Comparison of ENCODE assay signal across 10 mouse cellular contexts in the genomic region with DNA sequence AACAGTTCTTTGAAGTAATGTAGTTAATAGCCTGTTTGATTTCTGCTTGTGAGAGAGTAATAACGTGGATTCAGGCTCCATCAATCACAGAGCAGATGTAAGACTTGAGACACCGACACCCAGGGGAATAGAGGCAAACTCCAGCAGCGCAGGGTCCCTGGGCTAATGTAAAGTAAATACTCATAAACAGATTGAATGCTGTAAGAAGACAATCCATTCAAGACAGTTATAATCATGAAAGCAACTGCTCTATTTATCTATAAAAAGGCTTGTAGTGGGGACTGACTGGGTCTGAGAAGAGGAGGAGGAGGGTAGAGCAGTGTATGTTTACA. TPM values are rescaled to one million over a fixed set of nuclear protein-coding genes. Genes with fewer than 3 reads are reported as not detected.
DNase-seq lines count a peak whose midpoint lies in the region; ATAC-seq and TF ChIP-seq lines count a peak whose summit lies in the region.
"Had no signal": no experiment of that assay in that cellular context is flagged by ENCODE, and none has a peak within 500 bp of the region (broad histone marks: within the 10 kb centered on the region; RNA-seq: fewer than 3 reads in every experiment).

No protein-coding gene starts in this region.

- no peaks in the 10 kb centered on the region for H3K9me3 ChIP-seq in embryonic facial prominence, embryonic 15.5 days (replicated peaks)
- no peaks in the 10 kb centered on the region; the same call in 1 of the 2 replicates for H3K9me3 ChIP-seq in embryonic facial prominence, embryonic 10.5 days
- H3K9me3 ChIP-seq in intestine, embryonic 14.5 days (ENCODE audit: control insufficient read depth, low read length) = no peaks in the 10 kb centered on the region
- H3K9me3 ChIP-seq in intestine, postnatal 0 days (ENCODE audit: control insufficient read depth) = no peaks in the 10 kb centered on the region
- H3K9me3 ChIP-seq in limb, embryonic 12.5 days = no peaks in the 10 kb centered on the region

- WGBS in embryonic facial prominence, embryonic 15.5 days = 33% methylated on average over 3 of the region's 3 CpGs
- WGBS in embryonic facial prominence, embryonic 10.5 days = 22% methylated on average over 3 of the region's 3 CpGs
- WGBS in intestine, embryonic 14.5 days = 17% methylated on average over 3 of the region's 3 CpGs
- WGBS in intestine, postnatal 0 days = 28% methylated on average over 3 of the region's 3 CpGs
- WGBS in limb, embryonic 12.5 days = 6% methylated on average over 3 of the region's 3 CpGs

- ATAC-seq in embryonic facial prominence, embryonic 15.5 days (ENCODE audit: insufficient number of reproducible peaks, low FRiP score, low TSS enrichment, low read depth) = no peak
- ATAC-seq in intestine, embryonic 14.5 days (replicated peaks; ENCODE audit: low FRiP score, low TSS enrichment, low read depth) = no peak
- ATAC-seq in intestine, postnatal 0 days = no peak
- ATAC-seq in limb, embryonic 12.5 days (ENCODE audit: insufficient number of reproducible peaks, insufficient read depth, low FRiP score, low TSS enrichment, low read depth) = no peak
- ATAC-seq: Patski had no signal

- no peak overlapping the region for H3K4me3 ChIP-seq in embryonic facial prominence, embryonic 15.5 days (replicated peaks)
- no peak overlapping the region for H3K4me3 ChIP-seq in embryonic facial prominence, embryonic 10.5 days
- no peak overlapping the region for H3K4me3 ChIP-seq in intestine, embryonic 14.5 days (ENCODE audit: low read depth, low read length)
- H3K4me3 ChIP-seq in intestine, postnatal 0 days (ENCODE audit: low read depth, low read length) = no peak overlapping the region
- no peak overlapping the region for H3K4me3 ChIP-seq in limb, embryonic 12.5 days (replicated peaks)

- peak overlapping the region; percentile 66; the same call in 1 of the 2 replicates for H3K27ac ChIP-seq in embryonic facial prominence, embryonic 15.5 days (replicated peaks)
- H3K27ac ChIP-seq in embryonic facial prominence, embryonic 10.5 days (replicated peaks) = no peak overlapping the region
- H3K27ac ChIP-seq in intestine, embryonic 14.5 days (ENCODE audit: low read depth) = peak overlapping the region; percentile 57; the same call in 1 of the 2 replicates
- no peak overlapping the region for H3K27ac ChIP-seq in intestine, postnatal 0 days (ENCODE audit: low read depth, low read length)
- H3K27ac ChIP-seq in limb, embryonic 12.5 days = no peak overlapping the region

- no peak for TF ChIP-seq CTCF in intestine, postnatal 0 days (IDR thresholded peaks at IDR 0.05; ENCODE audit: low read depth)

- no peak for DNase-seq in embryonic facial prominence, embryonic 10.5 days (ENCODE audit: low spot score)
- no peak for DNase-seq in intestine, embryonic 14.5 days (ENCODE audit: low spot score)
- DNase-seq in 3T3-L1 (ENCODE audit: low read depth, low spot score) = peak; percentile 40
- no peak for DNase-seq in yolk sac, embryonic 10.5 days (ENCODE audit: low spot score)
- no peak for DNase-seq in right cerebral cortex, adult 18-20 months
- DNase-seq: gastrocnemius, postnatal 25 days had no signal

- H3K27me3 ChIP-seq in embryonic facial prominence, embryonic 15.5 days = no peaks in the 10 kb centered on the region
- peaks cover 19% of the 10 kb centered on the region; the same call in 1 of the 2 replicates for H3K27me3 ChIP-seq in embryonic facial prominence, embryonic 10.5 days (replicated peaks; ENCODE audit: low read depth, poor library complexity, severe bottlenecking)
- no peaks in the 10 kb centered on the region for H3K27me3 ChIP-seq in intestine, embryonic 14.5 days (replicated peaks; ENCODE audit: control insufficient read depth, insufficient read depth, low read length)
- no peaks in the 10 kb centered on the region for H3K27me3 ChIP-seq in intestine, postnatal 0 days (replicated peaks; ENCODE audit: control insufficient read depth, insufficient read depth, low read length)
- peaks cover 2% of the 10 kb centered on the region; the same call in 1 of the 2 replicates for H3K27me3 ChIP-seq in limb, embryonic 12.5 days
- H3K27me3 ChIP-seq: Patski had no signal

- no peak overlapping the region for H3K9ac ChIP-seq in embryonic facial prominence, embryonic 15.5 days
- H3K9ac ChIP-seq in intestine, embryonic 14.5 days (ENCODE audit: low read length) = no peak overlapping the region
- H3K9ac ChIP-seq in intestine, postnatal 0 days (ENCODE audit: low read depth, low read length) = no peak overlapping the region
- H3K9ac ChIP-seq in limb, embryonic 12.5 days (replicated peaks) = no peak overlapping the region

- H3K4me2 ChIP-seq in embryonic facial prominence, embryonic 15.5 days (replicated peaks) = no peak overlapping the region
- H3K4me2 ChIP-seq in intestine, embryonic 14.5 days (ENCODE audit: low read length) = peak overlapping the region; percentile 93; the same call in 1 of the 2 replicates
- no peak overlapping the region for H3K4me2 ChIP-seq in intestine, postnatal 0 days (replicated peaks; ENCODE audit: low read depth)
- peak overlapping the region; percentile 87 for H3K4me2 ChIP-seq in limb, embryonic 12.5 days

- H3K4me1 ChIP-seq in embryonic facial prominence, embryonic 15.5 days = peaks cover 27% of the 10 kb centered on the region
- H3K4me1 ChIP-seq in embryonic facial prominence, embryonic 10.5 days = peaks cover 37% of the 10 kb centered on the region
- H3K4me1 ChIP-seq in intestine, embryonic 14.5 days (replicated peaks; ENCODE audit: control insufficient read depth, insufficient read depth, low read length) = peaks cover 17% of the 10 kb centered on the region
- H3K4me1 ChIP-seq in intestine, postnatal 0 days (replicated peaks; ENCODE audit: control insufficient read depth, insufficient read depth, low read length) = no peaks in the 10 kb centered on the region; the same call in 1 of the 2 replicates
- H3K4me1 ChIP-seq in limb, embryonic 12.5 days (replicated peaks) = peaks cover 28% of the 10 kb centered on the region

- H3K36me3 ChIP-seq in embryonic facial prominence, embryonic 15.5 days = no peaks in the 10 kb centered on the region
- H3K36me3 ChIP-seq in embryonic facial prominence, embryonic 10.5 days (replicated peaks) = no peaks in the 10 kb centered on the region
- no peaks in the 10 kb centered on the region for H3K36me3 ChIP-seq in intestine, embryonic 14.5 days (ENCODE audit: control insufficient read depth, insufficient read depth, low read length)
- H3K36me3 ChIP-seq in intestine, postnatal 0 days (ENCODE audit: control insufficient read depth, insufficient read depth) = no peaks in the 10 kb centered on the region
- no peaks in the 10 kb centered on the region for H3K36me3 ChIP-seq in limb, embryonic 12.5 days

RNA-seq across cellular contexts. Expression of a gene that starts 3.2 kb away (rescaled TPM):
- 46.7 and 50.2 TPM in 2 replicates for polyA plus RNA-seq in embryonic facial prominence, embryonic 15.5 days (2015; fragmentation: Nextera tagmentation; extraction: Ambion mirVana)
- 13.9 and 19.7 TPM in 2 replicates for polyA plus RNA-seq in embryonic facial prominence, embryonic 10.5 days (2016; fragmentation: Nextera tagmentation; extraction: Ambion mirVana)
- 34.0 and 35.0 TPM in 2 replicates for polyA plus RNA-seq in intestine, embryonic 14.5 days (2014; fragmentation: Nextera tagmentation; extraction: Ambion mirVana)
- polyA plus RNA-seq in intestine, postnatal 0 days (2015; fragmentation: Nextera tagmentation; extraction: Ambion mirVana) = 15.1 and 17.8 TPM in 2 replicates
- 45.2 and 48.0 TPM in 2 replicates for polyA plus RNA-seq in limb, embryonic 12.5 days (2016; fragmentation: Nextera tagmentation; extraction: Ambion mirVana)

Comparison
In these comparisons a context has a peak if more than half of its experiments do, and no peak if none do; other contexts are left out.
1. H3K27ac ChIP-seq: peak in embryonic facial prominence, embryonic 15.5 days (single experiment) and intestine, embryonic 14.5 days (single experiment); none in embryonic facial prominence, embryonic 10.5 days (single experiment), intestine, postnatal 0 days (single experiment) and limb, embryonic 12.5 days (single experiment).
2. H3K4me2 ChIP-seq: peak in intestine, embryonic 14.5 days (single experiment) and limb, embryonic 12.5 days (single experiment); none in embryonic facial prominence, embryonic 15.5 days (single experiment) and intestine, postnatal 0 days (single experiment).